Mouse (Mus musculus): Measurements from ENCODE around the gene Tmem41b.
A peak's percentile ranks its signal among the peaks of the same experiment; 100 is the strongest.

Gene Tmem41b

DNA sequence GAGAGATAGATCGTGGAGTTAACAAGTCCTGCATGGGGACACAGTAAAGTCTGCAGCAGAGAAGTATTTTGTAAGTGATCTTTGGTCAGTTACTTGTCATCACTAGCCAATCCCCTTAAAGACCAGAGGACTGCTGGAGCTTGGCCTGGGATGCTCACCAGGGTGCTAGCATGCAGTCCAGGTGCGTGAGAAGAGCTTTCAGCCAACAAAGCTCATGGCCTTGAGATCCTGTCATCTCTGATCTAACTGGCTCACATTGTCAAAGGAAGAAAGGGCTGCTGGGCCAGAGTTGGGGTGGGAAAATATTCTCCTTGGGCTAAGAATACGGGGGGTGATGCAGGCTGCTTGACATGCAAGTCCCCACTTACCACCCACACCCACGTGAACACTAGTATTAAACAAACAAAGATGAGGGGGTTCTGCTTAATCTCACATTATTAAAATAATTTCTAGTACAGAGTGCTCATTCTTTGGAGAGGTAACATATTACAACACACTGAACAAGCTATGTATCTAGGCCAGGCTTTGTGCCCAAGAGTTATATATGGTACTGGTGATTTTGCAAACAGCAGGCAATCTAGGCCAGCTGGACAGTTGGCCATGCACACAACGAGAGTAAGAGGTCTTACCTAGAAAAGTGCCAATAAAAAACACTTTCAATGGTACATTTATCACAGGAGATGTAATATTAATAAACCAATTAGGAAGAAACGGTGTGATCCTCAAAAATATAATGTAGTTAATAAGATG, 10.6 kb downstream of the Tmem41b start:
- DNase-seq (ENCODE audit: low read depth) = no peak

DNA sequence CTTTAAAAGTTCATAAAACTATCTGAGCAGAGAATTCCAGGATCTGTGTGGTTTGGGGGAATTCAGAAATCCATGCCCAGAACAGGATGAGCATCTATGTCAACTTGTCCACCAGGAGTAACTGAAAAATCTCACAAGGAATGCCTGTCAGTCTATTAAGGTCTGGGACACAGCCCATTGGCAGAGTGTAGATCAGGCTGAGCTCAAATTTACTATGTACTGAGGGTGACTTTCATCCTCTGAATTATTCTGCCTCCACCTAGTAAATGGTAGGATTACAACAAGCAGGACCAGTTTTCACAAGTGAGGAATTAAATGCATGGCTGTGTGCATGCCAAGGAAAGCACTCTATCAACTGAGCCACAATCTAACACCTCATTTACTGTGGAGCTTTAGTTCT, 17.2 kb downstream of the Tmem41b start:
- no peak for DNase-seq (ENCODE audit: low read depth)

DNA sequence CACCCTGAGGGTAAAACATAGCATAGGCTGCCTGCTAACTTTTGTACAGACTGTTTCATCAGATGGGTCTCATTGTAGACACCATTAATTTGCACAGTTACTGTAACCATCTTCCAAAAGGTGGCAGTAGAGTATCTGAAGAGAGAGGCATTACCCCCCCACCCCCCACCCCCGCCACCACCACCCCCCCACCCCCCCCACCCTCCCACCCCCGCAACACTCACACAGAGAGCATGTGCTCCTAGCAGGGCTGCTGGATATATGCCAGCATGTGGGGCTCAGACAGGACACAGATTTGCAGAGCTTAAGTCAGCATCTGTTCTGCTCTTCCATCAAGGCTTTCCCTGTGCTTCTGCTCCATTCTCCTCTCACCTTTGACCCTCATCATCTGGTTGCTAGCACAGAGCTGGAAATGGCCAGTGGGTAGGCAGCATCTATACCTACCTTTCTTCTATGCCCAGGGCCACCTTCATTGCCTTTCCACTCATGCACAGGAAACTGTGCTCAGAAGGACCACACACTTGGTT, 17.7 kb downstream of the Tmem41b start:
- DNase-seq (ENCODE audit: low read depth) = no peak

DNA sequence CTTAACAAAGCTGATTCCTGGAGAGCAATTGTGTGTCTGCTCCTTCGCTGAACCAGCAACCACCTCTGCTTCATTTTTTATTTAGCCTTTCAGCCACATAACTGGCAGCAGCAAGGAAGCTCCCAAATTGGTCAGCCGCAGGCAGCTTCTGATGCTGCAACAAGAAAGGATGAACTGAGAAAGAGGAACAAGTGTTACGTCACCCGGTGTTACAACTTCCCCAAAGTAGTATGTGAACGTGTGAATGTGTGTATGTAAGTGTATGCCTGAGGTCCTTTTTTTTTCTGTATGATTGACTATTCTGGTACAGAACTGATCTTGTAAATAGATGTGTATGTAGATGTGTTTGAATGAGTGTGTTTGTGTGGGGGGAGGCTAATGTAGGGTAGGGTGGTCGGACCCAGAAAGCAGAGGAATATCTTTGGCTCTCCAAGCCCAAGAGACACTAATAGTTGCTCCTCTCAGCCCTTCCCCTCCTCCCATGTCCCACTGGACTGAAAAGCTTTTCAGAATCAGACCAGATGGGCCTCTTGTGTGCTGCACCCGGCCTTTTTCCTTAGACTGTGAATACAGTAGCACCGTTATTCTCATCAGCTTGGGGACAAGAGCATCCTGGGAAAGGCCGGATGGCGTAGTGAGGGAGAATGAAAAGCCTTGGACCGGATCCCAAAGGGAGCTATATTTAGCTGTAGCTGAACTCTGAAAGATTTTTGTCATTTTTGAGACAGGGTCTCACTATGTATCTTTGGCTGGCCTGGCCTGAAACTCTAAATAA, 18.7 kb downstream of the Tmem41b start:
- DNase-seq (ENCODE audit: low read depth) = no peak

DNA sequence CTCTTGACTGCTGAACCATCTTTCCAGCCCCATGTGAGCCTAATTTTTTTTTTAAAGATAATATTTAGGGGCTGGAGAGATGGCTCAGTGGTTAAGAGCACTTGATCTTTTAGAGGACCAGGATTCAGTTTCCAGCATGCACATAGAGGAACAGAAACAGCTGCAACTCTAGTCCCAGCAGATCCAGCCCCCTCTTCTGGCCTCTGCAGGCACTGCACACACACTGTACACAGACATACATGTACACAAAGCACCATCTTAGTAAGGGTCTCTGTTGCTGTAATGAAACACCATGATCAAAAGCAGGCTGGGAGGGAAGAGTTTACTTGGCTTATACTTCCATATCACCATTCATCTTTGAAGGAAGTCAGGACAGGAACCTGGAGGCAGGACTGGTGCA, 21.1 kb downstream of the Tmem41b start:
- DNase-seq (ENCODE audit: low read depth) = no peak

DNA sequence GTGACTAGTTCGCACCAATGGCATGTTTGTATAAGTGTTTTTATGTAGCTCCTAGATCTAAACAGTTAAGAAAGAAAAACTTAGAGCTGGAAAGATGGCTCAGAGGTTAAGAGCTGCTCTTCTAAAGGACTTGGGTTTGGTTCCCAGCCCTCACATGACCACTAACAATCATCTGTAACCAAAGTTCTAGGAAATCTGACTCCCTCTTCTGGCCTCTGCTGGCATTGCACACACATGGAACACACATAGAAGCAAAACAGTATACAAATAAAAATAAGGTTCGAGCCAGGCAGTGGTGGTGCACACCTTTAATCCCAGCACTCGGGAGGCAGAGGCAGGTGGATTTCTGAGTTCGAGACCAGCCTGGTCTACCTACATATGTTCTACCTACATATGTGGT, 23.0 kb downstream of the Tmem41b start:
- DNase-seq (ENCODE audit: low read depth) = no peak

DNA sequence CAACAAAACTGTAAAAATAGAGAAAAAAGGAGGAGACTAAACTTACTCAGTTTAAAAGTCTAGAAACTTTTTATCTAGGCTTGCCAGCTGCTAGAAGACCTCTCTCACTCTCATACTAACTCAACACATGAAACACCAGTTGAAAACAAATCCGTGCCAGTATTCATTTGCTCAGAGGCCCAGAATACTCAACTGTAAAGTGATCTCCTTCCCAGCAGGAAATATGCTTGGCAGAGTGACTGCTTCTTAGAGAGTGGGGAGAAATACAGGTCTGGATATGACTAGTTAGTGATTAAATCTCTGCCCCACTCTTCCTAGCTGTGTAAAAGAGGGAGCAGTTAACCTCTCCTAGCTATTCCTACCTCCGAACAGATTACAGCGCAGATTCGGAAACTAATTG, 24.1 kb downstream of the Tmem41b start:
- DNase-seq (ENCODE audit: low read depth) = no peak

DNA sequence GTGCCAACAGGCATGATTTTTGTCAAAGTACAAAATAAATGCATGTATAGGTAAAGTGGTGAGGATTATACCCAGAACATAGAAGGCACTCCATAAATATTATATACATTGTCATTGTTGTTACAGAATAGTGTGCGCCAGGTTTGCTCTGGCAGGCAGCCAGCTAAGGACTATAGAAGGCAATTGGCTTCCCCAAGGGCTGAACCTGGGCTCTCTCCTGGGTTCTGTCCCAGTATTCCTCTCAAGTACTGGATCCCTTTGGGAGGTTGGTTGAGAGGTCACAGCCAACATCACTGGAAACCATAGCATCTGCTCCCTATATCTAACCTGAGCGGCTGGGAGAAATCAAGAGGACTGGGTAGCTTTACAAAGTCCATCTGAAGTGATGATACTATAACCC, 25.2 kb downstream of the Tmem41b start:
- DNase-seq (ENCODE audit: low read depth) = no peak

DNA sequence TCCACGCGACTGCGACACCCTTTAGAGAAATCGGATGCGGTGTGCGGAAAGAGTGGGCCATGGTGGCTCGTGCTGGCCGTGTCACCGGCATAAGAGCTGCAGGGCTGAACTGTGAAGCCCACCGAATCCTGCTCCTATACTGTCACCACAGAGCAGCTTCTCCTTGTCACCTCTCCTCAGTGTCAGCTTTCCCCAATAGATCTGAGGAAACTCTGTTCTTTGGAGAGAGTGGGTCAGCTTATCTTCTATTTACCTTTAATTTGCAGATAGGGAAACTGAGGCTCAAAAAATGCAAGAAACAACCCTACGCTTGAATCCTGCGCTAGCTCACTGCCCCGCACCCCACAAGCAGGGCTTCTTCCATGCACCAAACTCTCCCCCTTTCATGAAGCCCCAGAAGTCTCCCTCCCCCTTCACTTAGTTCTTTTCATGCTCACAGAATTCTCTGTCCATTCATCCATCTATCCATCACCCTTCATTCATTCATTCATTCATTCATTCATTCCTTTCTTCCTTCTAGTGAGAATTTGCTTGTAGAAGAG, 26.0 kb downstream of the Tmem41b start:
- DNase-seq (ENCODE audit: low read depth) = no peak

DNA sequence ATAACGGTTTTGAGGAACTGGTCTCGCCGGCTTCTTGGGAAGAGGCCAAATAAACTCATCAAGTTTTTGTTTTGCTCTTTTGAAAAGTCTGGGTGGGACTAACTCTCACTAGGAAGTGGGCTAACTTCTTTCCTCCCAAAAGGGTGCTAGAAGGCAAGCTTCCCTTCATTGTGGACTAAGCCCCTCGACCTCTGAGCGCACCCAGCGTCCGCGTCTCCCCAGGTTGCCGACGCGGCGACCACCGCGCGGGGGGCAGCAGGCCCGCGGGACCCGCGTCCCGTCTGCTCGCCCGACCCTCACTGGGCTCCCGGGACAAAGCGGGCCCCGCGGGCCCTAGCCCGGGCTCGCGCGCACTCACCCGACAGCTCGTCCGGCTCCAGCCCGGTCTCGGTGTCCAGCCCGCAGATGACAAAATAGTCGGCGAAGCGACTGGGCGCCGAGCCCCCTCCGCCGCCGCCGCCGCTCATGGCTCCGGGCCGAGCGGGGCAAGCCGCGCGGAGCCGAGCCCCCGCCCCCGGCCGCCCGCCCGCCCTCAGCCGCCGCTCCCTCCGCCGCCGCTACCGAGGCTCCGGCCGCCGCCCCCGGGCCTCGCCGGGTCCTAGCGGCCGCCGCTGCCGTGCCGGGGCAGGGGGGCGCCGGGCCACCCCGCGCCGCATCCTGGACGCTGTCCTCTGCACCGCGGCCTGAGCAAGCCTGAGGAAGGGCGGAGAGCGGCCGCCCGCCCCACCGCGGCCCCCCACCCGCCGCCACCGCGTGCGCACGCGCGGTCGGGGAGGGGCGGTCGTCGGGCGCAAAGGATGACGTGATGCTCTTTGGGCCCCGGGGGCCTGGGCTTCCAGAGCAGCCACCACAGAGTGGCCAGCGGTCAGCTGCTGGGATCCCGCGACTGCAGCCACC, 26.8 kb downstream of the Tmem41b start, which contains the start of gene Dennd5a:
Gene Dennd5a, minus strand, starts transcription at position 755 of the 897 bp plus-strand sequence.
- DNase-seq (ENCODE audit: low read depth) = peak; percentile 42

DNA sequence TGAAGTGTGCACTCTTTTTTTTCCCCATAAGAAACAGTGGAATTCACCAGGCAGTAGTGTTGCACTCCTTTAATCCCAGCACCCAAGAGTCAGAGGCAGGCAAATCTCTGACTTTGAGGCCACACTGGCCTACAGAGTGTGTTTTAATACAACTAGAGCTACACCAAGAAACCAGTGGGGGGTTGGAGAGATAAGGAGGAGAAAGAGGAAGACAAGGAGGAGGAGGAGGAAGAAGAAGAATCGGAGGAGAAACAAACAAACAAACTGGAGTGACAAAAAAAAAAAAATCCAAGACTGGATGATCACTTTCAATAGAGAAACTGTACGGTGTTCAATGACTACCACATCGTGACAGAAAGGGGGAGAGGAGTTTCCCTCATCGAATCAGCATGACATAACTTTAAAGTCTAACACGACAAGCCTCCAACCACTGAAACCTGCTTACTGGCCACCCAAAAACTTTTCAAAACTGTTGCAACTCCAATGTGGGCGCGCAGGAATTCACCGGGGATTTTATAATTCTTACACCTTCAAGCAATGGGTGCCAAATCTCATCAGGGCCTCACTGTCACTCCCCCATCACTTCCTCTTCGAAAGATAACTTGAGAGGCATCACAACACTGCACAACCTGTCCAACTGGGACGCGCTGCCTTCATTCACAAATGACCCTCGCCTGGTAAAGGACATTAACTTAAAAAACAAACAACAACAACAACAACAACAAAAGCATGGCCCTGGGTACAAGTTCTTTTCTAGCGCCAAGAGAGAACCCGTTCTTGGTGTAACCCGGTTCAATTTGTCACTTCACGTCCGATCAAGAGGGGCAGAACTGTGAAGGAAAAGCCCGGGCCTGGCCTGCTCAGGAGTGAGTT, 27.6 kb downstream of the Tmem41b start:
- DNase-seq (ENCODE audit: low read depth) = peak; percentile 38

DNA sequence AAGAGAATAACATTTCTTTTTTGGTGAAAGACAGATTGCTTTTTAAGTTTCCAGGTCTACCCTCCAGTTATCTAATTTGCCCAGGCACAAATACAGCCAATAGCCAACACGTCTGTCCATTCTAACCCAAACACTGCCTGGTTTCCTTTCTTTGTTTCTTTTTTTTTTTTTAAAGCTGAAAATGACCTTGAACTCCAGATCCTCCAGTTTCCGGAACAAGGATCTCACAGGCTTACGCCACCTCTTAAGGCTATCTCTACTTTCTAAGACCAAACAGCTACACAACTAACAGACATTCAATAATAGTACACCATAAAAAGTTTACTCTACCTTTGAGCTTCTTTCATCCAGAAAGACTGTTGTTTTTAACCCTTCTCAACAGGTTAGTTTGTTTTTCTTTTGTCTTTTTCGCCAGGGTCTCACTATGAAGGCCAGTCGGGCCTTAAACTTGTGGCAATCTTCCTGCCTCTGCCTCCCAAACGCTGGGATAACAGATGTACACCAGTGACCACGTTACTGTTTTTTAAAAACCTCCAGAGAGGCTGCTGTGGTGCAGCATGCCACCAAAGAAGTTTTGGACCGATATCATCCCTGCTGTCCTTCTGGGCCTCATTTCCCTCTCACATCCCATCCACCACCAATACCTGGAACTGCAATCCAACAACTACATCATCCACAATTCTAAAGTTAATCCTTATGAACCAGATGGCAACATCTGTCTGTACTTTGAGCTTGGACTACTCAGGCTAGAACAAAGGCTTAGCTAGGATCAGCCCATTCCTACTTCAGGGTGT, 28.5 kb downstream of the Tmem41b start:
- no peak for DNase-seq (ENCODE audit: low read depth)

DNA sequence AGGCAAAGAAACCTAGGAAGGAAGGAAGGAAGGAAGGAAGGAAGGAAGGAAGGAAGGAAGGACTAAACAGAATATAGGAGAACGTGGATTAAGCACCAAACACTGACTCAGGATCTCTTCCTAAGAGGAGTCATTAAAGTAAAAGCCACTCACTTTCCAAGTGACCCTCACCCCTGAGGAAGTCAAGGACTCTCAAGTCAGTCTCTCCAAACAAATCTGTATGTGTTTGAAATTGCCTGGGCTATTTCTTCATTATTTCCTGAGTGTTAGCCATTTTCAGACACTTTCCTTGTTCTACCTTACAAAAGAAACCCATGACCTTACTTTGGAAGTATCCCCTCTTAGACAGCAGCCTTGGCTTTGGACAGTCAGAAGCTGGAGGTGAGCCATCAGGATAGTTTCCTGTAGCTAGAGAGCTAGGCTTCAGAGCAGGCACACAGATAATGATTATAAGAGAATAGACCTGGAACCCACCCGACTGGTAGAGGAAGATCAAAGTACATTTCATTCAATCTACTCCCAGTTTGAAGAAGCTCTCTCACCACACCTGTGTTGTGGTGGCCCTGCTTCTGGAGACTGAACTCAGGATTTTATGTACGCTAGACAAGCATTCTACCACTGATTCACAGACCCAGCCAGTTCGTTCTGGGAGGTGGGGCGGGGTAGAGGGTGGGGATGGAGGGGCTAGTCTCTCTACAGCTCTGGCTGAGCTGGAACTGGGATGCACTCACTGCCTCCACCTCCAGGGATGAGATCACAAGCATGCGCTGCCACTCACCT, 31.9 kb downstream of the Tmem41b start:
- no peak for DNase-seq (ENCODE audit: low read depth)

DNA sequence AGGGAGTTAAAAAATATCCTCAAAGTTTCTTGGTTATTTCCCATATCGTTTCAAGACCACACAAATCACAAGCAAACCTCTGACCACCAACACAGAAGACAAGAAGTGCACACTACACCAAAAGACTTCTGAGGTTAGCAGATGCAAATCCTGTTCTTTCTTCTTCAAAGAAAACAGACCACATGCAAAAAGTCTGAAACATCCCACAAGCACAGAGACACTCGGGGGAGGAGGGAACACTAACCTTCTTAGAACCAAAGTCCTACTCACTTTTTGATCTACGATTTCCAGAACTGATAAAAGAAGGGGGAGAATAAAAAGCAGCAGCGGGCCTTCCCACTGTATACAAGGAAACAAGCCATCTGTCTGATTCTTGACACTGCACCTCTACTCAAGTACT, 35.4 kb downstream of the Tmem41b start:
- DNase-seq (ENCODE audit: low read depth) = no peak

DNA sequence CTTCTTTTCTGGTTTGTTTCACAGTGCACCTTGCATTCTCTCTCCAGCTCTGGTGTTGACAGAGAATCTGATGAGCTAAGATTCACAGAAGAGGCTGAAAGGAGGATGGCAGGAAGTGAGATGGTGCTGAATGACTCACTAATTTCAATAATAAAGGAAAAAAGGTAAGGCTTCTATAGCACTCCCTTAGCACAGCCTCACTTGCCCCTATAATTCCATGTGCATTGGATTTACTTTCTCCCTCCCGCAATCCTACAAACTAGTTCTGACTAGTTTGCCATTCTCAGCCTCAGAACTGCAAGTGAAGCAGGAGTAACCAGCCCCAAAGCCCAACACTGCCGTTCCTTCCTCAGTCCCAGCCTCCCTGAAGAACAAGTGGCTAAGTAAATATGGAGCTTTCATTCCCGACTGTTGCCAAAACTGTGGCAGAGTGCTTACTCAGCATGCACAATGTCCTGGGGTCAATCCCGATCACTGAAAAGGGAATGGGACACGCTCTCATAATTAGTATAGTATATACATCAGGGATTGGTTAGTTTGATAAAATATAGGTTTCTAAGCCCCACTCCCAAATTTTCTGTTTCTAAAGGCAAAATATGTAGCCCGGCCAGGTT, 42.2 kb downstream of the Tmem41b start:
- DNase-seq (ENCODE audit: low read depth) = no peak

DNA sequence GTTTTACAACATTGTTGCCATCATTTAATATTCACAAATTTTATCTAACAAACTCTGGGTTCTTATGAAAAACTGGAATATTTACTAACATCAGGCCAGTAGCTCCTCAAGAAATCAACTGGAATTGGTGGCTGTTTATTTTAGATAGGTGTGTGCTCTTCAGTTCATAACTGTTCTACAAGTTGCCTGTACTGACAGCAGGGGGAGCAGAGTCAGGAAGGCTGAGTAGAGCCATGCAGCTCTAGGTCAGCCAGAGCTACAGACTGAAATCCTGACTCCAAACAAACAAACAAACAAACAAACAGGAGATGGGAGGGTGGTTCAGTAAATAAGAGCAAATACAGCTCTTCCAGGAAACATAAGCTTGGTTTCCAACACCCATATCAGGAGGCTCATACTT, 57.1 kb downstream of the Tmem41b start:
- DNase-seq (ENCODE audit: low read depth) = no peak

DNA sequence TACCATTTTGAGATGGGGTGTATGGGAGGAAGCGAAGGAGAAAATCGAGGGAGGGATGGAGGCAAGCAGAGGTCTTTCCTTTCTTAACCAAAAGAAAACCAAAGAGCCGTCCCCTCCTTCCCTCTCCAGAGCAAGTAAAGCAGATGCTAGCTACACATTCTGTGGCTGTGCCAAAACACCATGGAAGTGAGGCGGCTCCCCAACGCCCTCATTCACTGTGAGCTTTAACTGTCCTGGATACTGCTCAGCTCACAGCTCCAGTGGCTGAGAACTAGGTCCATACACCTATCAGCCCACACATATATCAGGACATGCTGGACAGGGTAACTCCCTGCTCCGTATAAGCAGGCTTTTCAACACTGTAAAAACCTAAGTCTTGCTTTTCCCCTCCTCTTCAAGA, 58.4 kb downstream of the Tmem41b start:
- no peak for DNase-seq (ENCODE audit: low read depth)

DNA sequence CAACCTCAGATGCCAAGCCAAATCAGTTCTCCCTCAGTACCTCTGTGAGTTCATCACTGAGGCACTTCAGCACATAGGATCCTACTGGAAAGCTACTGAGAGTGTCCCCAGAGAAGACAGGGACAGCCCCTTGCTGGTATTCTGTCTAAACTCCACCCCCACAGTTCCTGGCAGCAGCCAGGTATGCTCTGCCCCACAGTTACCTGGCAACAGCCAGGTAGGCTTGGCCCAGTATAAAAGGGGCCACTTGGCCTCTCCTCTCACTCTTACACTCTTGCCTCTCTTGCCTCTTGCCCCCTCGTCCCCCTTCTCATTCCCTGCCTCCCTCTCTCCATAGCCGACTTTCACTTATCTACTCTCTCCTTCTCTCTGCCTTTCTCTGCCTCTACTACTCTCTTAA, 61.8 kb downstream of the Tmem41b start:
- no peak for DNase-seq (ENCODE audit: low read depth)

DNA sequence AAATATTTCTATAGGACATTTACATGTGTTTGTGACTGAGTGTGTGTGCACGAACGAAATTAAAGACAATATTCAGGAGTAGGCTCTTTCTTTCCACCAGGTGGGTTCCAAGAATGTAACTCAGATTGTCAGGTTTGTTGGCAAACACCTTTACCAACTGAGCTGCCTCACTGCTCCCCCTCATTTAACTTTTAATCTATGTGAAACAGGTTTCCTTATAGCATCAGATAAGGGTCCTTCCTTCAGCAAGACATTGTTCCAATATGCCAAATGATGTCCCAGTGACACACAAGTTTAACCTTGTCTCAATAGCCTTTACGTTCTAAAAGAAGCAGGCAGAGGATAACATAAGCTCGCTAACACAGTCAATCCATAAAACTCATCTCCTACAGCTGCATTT, 63.8 kb downstream of the Tmem41b start:
- DNase-seq (ENCODE audit: low read depth) = no peak
